Mouse (Mus musculus) hindbrain, embryonic 16.5 days (tissue): ENCODE results near the gene Ppfibp2. TPM values are rescaled to one million over a fixed set of nuclear protein-coding genes. Genes with fewer than 3 reads are reported as not detected.

Experiments
- ATAC-seq: fragments of 200-750 bp; cut with Nextera tagmentation; 2 replicates; pipeline ENCODE4 v1.8.0; 2017; ENCODE audit warnings: moderate TSS enrichment, moderate library complexity
- H3K27ac ChIP-seq: fragments of 300-500 bp; sonication (generic); 2 replicates; pipeline ENCODE4 v1.5.1; 2014; ENCODE audit warnings: low read depth, mild to moderate bottlenecking, control low read depth, low read length, moderate library complexity
- H3K27me3 ChIP-seq: fragments of 300-500 bp; sonication (generic); replicated peaks from 2 replicates; pipeline ENCODE4 v1.6.1; 2014; ENCODE audit warnings: low read length; ENCODE audit not compliant: control insufficient read depth, insufficient read depth
- H3K36me3 ChIP-seq: fragments of 300-500 bp; sonication (generic); 2 replicates; pipeline ENCODE4 v1.6.1; 2014; ENCODE audit warnings: mild to moderate bottlenecking, low read length, moderate library complexity, mixed read lengths; ENCODE audit not compliant: control insufficient read depth, insufficient read depth
- H3K4me1 ChIP-seq: fragments of 300-500 bp; sonication (generic); 2 replicates; pipeline ENCODE4 v1.6.1; 2014; ENCODE audit warnings: low read depth, low read length; ENCODE audit not compliant: control insufficient read depth, insufficient read depth
- H3K4me2 ChIP-seq: fragments of 300-500 bp; sonication (generic); 2 replicates; pipeline ENCODE4 v1.6.1; 2014; ENCODE audit warnings: mild to moderate bottlenecking, low read length, control low read depth, moderate library complexity
- H3K4me3 ChIP-seq: fragments of 300-500 bp; sonication (generic); 2 replicates; pipeline ENCODE4 v1.5.1; 2014; ENCODE audit warnings: mild to moderate bottlenecking, low read length, control low read depth, moderate library complexity
- H3K9ac ChIP-seq: fragments of 300-500 bp; sonication (generic); 2 replicates; pipeline ENCODE4 v1.6.1; 2014; ENCODE audit warnings: low read depth, mild to moderate bottlenecking, control low read depth, low read length, moderate library complexity
- H3K9me3 ChIP-seq: fragments of 300-500 bp; sonication (generic); 2 replicates; pipeline ENCODE4 v1.6.1; 2014; ENCODE audit warnings: mild to moderate bottlenecking, low read length, moderate library complexity; ENCODE audit not compliant: control insufficient read depth
- WGBS: fragments of 180-500 bp; shearing (Covaris S2); extraction: QIAGEN DNeasy Blood & Tissue Kit; methylation state at CpG from one replicate; pipeline ENCODE4 v1.1.7; 2014; 5-methylcytosine and 5-hydroxymethylcytosine counted together
- polyA plus RNA-seq: library from polyadenylated mRNA; unstranded; fragments of >200 nt; fragmentation: Nextera tagmentation; extraction: Ambion mirVana; gene quantifications from 2 replicates; pipeline ENCODE4 v1.2.1, GENCODE M21; 2015

The Ppfibp2 gene
- polyA plus RNA-seq, 1 experiment from 2014 or later: 3.6 TPM

DNA sequence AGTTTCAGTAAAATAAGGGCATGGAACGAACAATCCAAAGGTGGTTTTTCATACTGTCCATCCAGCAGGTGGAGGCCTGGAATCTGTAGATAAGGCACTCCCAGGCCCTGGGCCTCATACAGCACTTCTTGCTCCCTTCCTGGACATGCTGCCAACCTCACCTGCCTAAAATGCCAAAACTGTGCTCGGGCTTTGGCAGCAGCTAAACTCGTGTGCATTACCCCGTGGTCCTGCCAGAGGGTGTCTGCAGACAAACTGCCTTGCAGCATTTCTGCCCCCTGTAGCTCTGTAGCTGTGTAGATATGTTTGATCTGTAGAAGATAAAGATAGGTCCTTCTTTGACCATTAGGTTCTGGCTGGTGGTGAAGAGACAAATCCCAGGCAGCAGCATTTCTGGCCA is 26.0 kb upstream of the Ppfibp2 start:
- Histone ChIP-seq H3K36me3 (no peaks in the 10 kb centered on the region), H3K27me3 (no peaks in the 10 kb centered on the region), H3K4me3 (no peak overlapping the region), H3K9ac (no peak overlapping the region), H3K27ac (no peak overlapping the region), H3K4me1 (no peaks in the 10 kb centered on the region), H3K4me2 (no peak overlapping the region), H3K9me3 (no peaks in the 10 kb centered on the region)
- no peak for ATAC-seq
- WGBS: 73% methylated on average over 4 of the region's 4 CpGs

DNA sequence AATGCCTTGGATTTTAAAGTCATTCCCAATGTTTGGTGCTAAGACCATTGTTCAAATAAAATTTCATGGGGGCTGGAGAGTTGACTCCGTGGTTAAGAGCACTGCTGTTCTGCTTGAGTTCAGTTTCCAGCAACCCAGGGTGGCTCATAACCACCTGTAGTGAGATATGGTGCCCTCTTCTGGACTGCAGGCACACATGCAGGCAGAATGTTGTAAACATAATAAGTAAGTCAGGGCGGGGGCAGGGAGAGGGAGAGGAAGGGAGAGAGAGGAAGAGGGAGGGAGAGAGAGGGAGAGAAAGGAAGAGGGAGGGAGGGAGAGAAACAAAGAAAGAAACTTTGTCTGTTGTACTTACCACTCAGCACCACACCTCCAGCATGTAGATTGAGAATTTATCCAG is 21.2 kb upstream of the Ppfibp2 start:
- Histone ChIP-seq H3K36me3 (no peaks in the 10 kb centered on the region), H3K9ac (no peak overlapping the region), H3K9me3 (no peaks in the 10 kb centered on the region), H3K4me1 (no peaks in the 10 kb centered on the region), H3K27ac (no peak overlapping the region), H3K4me3 (no peak overlapping the region), H3K4me2 (no peak overlapping the region), H3K27me3 (no peaks in the 10 kb centered on the region)
- no peak for ATAC-seq
- 65% methylated on average over 2 of the region's 2 CpGs for WGBS

DNA sequence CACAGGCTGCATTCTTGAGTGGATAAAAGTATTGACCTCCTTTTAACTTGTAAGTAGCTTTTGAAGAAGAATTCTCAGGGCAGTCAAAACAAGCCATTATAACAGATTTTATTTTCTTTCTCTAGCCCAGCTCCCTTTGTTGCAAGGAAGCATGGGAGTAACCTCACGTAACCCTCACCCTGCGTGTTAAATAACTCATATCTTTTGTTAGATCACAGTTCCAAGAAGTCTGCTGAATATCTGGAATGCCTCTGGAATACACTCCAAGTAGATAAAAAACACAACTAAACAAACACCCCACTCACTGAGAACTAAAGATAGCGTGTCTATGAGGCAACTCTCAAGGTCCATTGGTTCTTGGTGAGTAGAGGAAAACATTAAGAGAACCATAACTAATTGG is 20.7 kb upstream of the Ppfibp2 start:
- no peaks in the 10 kb centered on the region for H3K4me1 ChIP-seq
- H3K9ac ChIP-seq: no peak overlapping the region
- no peak overlapping the region for H3K27ac ChIP-seq
- H3K36me3 ChIP-seq: no peaks in the 10 kb centered on the region
- WGBS: 77% methylated on average over 3 of the region's 3 CpGs
- H3K9me3 ChIP-seq: no peaks in the 10 kb centered on the region
- no peak for ATAC-seq
- no peaks in the 10 kb centered on the region for H3K27me3 ChIP-seq
- H3K4me3 ChIP-seq: no peak overlapping the region
- no peak overlapping the region for H3K4me2 ChIP-seq

DNA sequence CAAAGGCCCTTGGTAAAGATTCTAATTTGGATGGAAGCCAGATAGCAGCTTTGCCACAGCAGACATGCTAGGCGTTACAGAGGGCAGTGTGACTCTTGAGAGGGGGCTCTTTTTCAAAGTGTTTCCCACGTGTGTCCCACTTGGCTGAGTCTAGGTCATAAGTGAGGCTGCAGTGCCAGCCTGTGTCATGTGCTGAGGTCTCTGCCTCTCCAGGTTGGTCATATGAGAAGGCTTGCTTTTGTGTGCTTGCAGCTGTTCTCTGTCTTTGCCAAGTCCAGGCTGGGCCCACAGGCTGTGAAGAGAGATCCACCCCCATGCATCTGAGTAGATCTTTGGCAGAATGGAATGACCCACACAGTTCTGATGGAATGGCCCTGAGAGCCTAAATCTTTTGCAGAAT is 2.4 kb upstream of the Ppfibp2 start:
- 27% methylated on average over 2 of the region's 2 CpGs for WGBS
- Histone ChIP-seq H3K27me3 (no peaks in the 10 kb centered on the region), H3K27ac (no peak overlapping the region), H3K9ac (no peak overlapping the region), H3K4me2 (no peak overlapping the region), H3K4me1 (peaks cover 11% of the 10 kb centered on the region), H3K4me3 (no peak overlapping the region), H3K9me3 (no peaks in the 10 kb centered on the region), H3K36me3 (no peaks in the 10 kb centered on the region)
- ATAC-seq: peak; percentile 55

DNA sequence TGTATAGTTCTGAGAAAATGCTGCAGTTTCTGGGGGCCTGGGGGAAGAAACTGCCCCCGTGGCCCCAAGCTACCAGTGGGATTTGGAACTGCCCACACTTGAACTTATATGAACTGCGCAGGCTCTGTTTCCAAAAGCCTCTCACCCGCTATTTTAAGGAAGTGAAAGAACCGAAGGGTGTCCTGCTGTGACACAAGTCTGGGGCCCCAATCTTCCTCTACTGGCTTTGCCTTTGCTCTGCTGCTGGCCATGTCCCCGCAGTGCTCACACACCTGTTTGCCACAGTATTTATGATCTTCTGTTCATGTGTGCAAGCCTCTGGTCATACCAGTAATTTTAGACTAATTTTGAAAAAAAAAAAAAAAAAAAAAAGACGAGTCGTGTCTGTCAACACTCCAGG is 1.1 kb upstream of the Ppfibp2 start:
- H3K36me3 ChIP-seq: no peaks in the 10 kb centered on the region
- ATAC-seq: no peak
- no peak overlapping the region for H3K27ac ChIP-seq
- peak overlapping the region; percentile 65 for H3K4me3 ChIP-seq
- H3K27me3 ChIP-seq: no peaks in the 10 kb centered on the region
- WGBS: 30% methylated on average over 7 of the region's 7 CpGs
- H3K9me3 ChIP-seq: no peaks in the 10 kb centered on the region
- H3K4me1 ChIP-seq: peaks cover 11% of the 10 kb centered on the region
- H3K9ac ChIP-seq: peak overlapping the region; percentile 72; the same call in 1 of the 2 replicates
- peak overlapping the region; percentile 98 for H3K4me2 ChIP-seq

DNA sequence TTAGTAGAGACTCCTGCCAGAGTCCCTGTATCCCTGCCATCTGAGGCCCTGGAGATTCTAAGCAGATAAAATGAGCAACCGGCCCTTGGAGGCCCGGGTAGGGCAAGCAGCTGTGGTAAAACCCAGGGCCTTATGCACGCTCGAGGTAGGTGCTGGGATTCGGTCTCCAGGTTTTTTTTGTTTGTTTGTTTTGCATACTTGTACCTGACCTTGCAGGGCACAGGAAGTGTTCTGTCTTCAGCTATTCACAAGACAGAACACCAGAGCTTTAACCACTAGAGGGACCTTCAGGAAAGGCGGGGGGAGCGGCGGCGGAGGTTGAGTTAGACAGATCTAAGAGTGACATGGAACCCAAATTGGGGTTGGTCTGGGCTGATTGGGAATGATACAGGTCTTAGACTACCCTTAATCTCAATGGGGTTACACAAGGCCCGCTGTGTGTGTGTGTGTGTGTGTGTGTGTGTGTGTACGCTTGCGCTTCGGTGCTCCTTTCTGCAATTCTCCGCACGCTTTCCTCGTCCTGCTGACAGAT is 616 bp upstream of the Ppfibp2 start:
- peak overlapping the region; percentile 65 for H3K4me3 ChIP-seq
- H3K9me3 ChIP-seq: no peaks in the 10 kb centered on the region
- peak overlapping the region; percentile 98 for H3K4me2 ChIP-seq
- no peak overlapping the region for H3K27ac ChIP-seq
- peak; percentile 81 for ATAC-seq
- peaks cover 11% of the 10 kb centered on the region for H3K4me1 ChIP-seq
- under 1% methylated on average over 16 of the region's 16 CpGs for WGBS
- no peaks in the 10 kb centered on the region for H3K36me3 ChIP-seq
- no peaks in the 10 kb centered on the region for H3K27me3 ChIP-seq
- H3K9ac ChIP-seq: peak overlapping the region; percentile 72

DNA sequence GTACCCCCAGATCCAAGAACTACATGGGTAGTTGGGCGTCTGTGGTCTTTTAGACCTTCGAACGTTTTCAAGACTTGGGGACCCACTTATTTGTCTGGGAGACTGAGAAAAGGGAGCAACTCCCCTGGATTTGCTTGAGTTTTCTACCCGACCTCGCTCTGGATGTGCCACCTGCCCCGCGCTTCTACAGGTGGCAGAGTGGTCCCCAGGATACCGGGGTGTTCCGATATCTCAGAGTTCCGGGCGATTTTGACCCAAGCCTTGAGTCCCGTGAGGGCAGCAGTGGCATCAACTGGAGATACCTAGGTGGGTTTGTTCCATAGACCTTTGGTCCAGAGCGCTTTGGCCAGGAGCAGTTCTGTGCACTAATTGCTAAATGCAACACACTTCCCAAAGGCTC is 419 bp downstream of the Ppfibp2 start:
- Histone ChIP-seq H3K36me3 (no peaks in the 10 kb centered on the region), H3K27me3 (no peaks in the 10 kb centered on the region), H3K9me3 (no peaks in the 10 kb centered on the region), H3K9ac (peak overlapping the region; percentile 72), H3K4me1 (peaks cover 11% of the 10 kb centered on the region), H3K4me3 (peak overlapping the region; percentile 65), H3K27ac (no peak overlapping the region), H3K4me2 (peak overlapping the region; percentile 98)
- 13% methylated on average over 13 of the region's 13 CpGs for WGBS
- no peak for ATAC-seq

DNA sequence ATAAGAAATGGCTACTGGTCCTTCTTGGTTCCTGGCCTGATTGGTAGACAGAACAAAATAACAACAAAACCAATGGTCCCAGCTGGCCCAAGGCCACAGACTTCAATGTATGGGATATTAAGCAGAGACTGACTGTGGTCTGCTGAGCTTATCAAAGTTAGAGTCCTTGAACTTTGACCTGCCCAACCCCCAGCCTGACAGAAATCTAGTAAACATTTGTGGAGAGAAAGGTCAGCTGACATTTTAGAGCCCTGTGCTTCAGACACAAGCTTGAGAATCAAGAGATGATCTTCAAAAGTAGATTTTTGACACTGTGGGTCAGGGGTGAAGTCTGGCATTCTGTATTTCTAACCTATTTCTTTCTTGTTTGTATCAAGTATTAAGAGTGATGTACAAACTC is 1.7 kb downstream of the Ppfibp2 start:
- H3K9ac ChIP-seq: no peak overlapping the region
- no peak overlapping the region for H3K27ac ChIP-seq
- H3K4me1 ChIP-seq: peaks cover 11% of the 10 kb centered on the region
- H3K4me2 ChIP-seq: no peak overlapping the region
- no peak overlapping the region for H3K4me3 ChIP-seq
- no peaks in the 10 kb centered on the region for H3K27me3 ChIP-seq
- H3K36me3 ChIP-seq: no peaks in the 10 kb centered on the region
- ATAC-seq: no peak
- H3K9me3 ChIP-seq: no peaks in the 10 kb centered on the region

DNA sequence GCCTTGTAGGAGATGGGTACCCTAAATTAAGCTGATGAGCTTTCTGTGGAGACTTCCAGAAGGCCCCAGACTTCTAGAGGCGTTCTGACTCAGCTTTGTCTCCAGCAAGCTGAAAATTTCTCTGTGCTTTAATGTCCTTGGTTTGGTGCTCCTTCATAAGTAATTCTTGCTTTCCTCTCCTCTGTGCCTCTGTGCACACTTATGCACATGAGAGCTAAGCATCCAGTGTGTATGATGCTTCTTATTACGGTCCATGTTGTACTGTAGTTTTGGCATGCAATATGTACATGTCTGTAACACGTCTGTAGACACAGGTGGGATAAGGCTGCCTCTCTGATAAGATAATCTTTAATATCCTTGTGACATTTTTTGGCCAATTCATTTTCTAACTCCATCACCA is 2.9 kb downstream of the Ppfibp2 start:
- Histone ChIP-seq H3K27ac (no peak overlapping the region), H3K4me3 (no peak overlapping the region), H3K9ac (no peak overlapping the region), H3K4me1 (peaks cover 11% of the 10 kb centered on the region), H3K4me2 (no peak overlapping the region), H3K27me3 (no peaks in the 10 kb centered on the region), H3K36me3 (no peaks in the 10 kb centered on the region), H3K9me3 (no peaks in the 10 kb centered on the region)
- ATAC-seq: no peak
- 95% methylated on average over 3 of the region's 3 CpGs for WGBS

DNA sequence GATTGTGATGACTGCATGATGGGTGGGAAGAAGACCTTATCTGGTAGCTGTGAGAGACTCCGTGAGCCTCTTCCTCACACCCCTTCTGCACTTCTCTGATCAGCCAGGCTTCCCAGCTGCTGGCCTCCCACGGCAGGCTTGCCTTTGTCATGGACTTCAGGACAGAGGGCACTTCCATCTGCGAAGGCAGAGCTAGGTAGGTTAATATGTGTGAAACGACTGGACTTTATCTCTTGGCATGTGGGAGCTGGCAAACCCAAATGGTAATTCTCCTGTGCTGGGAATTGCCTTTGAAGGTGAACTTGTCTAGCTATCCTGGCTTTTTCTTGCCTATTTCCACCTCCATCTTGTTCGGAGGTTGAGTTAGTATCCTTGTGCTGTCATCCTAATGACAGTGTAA is 5.6 kb downstream of the Ppfibp2 start:
- Histone ChIP-seq H3K4me1 (no peaks in the 10 kb centered on the region), H3K36me3 (no peaks in the 10 kb centered on the region), H3K4me2 (no peak overlapping the region), H3K27ac (no peak overlapping the region), H3K4me3 (no peak overlapping the region), H3K27me3 (no peaks in the 10 kb centered on the region), H3K9me3 (no peaks in the 10 kb centered on the region), H3K9ac (no peak overlapping the region)
- 85% methylated on average over 5 of the region's 5 CpGs for WGBS
- no peak for ATAC-seq
